Mouse (Mus musculus): ENCODE data around the gene Gins2. TPM values are rescaled to one million over a fixed set of nuclear protein-coding genes. Genes with fewer than 3 reads are reported as not detected.

The Gins2 gene
- total and polyA plus RNA-seq, 3 experiments: 39.6 to 150 (median 49.3) TPM

GRCm38 (mm10) chr8:120535452-120536305 lies 53.4 kb downstream of the Gins2 start:
- TF ChIP-seq MEF2A (IDR thresholded peaks at IDR 0.05; ENCODE audit: extremely low read depth, insufficient replicate concordance, low read depth, low read length, poor library complexity, severe bottlenecking) (no peak), SIN3A (IDR thresholded peaks at IDR 0.05; ENCODE audit: low read length) (peak; percentile 5; the same call in 1 of the 2 replicates), MXI1 (IDR thresholded peaks at IDR 0.05; ENCODE audit: low read depth, low read length) (peak; percentile 8), GABPA (IDR thresholded peaks at IDR 0.05; ENCODE audit: low read depth, low read length) (no peak), MAZ (IDR thresholded peaks at IDR 0.05; ENCODE audit: low read depth, low read length) (peak; percentile 18; the same call in 1 of the 2 replicates)
- Histone ChIP-seq H3K27ac (ENCODE audit: control insufficient read depth, low read depth, low read length) (peak overlapping the region; percentile 87), H3K9ac (ENCODE audit: control insufficient read depth, low read depth, low read length, poor library complexity, severe bottlenecking) (peak overlapping the region; percentile 81), H3K4me3 (ENCODE audit: control insufficient read depth in 1 of 2, insufficient read depth in 1 of 2, low read depth in 2 of 2, low read length in 2 of 2) (peak overlapping the region; percentile 53 to 59), H3K27me3 (ENCODE audit: control insufficient read depth in 1 of 2, insufficient read depth in 2 of 2, low read length in 2 of 2) (no peaks in the 10 kb centered on the region), H3K9me3 (replicated peaks; ENCODE audit: insufficient read depth, low read length) (no peaks in the 10 kb centered on the region), H3K4me1 (ENCODE audit: control insufficient read depth in 1 of 2, insufficient read depth in 2 of 2, low read length in 2 of 2) (peaks cover 4 to 29% of the 10 kb centered on the region in 2 experiments), H3K36me3 (ENCODE audit: control insufficient read depth in 1 of 2, insufficient read depth in 2 of 2, low read length in 2 of 2) (peaks cover 3 to 30% of the 10 kb centered on the region in 2 experiments; a peak in 3 of 4 replicates), H3K79me2 (ENCODE audit: control insufficient read depth, insufficient read depth, low read length, poor library complexity) (peaks cover 91% of the 10 kb centered on the region)
- DNase-seq (ENCODE audit: low read depth, low spot score): peak; percentile 60

GRCm38 (mm10) chr8:120534504-120535368 lies 54.4 kb downstream of the Gins2 start:
- DNase-seq (ENCODE audit: low read depth, low spot score): peak; percentile 87
- Histone ChIP-seq H3K4me1 (ENCODE audit: control insufficient read depth in 1 of 2, insufficient read depth in 2 of 2, low read length in 2 of 2) (peaks cover 2 to 22% of the 10 kb centered on the region in 2 experiments), H3K27me3 (ENCODE audit: control insufficient read depth in 1 of 2, insufficient read depth in 2 of 2, low read length in 2 of 2) (no peaks in the 10 kb centered on the region), H3K9ac (ENCODE audit: control insufficient read depth, low read depth, low read length, poor library complexity, severe bottlenecking) (no peak overlapping the region), H3K36me3 (ENCODE audit: control insufficient read depth in 1 of 2, insufficient read depth in 2 of 2, low read length in 2 of 2) (peaks cover 5 to 27% of the 10 kb centered on the region in 2 experiments; a peak in 3 of 4 replicates), H3K27ac (ENCODE audit: control insufficient read depth, low read depth, low read length) (peak overlapping the region; percentile 6; the same call in 1 of the 2 replicates), H3K9me3 (replicated peaks; ENCODE audit: insufficient read depth, low read length) (no peaks in the 10 kb centered on the region), H3K79me2 (ENCODE audit: control insufficient read depth, insufficient read depth, low read length, poor library complexity) (peaks cover 88% of the 10 kb centered on the region), H3K4me3 (ENCODE audit: control insufficient read depth in 1 of 2, insufficient read depth in 1 of 2, low read depth in 2 of 2, low read length in 2 of 2) (no peak overlapping the region)
- TF ChIP-seq SMC3 (IDR thresholded peaks at IDR 0.05; ENCODE audit: low read depth, low read length) (peak; percentile 94), ZNF384 (IDR thresholded peaks at IDR 0.05; ENCODE audit: low read depth, low read length) (peak; percentile 73), HCFC1 (IDR thresholded peaks at IDR 0.05; ENCODE audit: low read depth, low read length) (0 out of 2 replicates have a peak, but pooled peaks have one; percentile 16), USF1 (IDR thresholded peaks at IDR 0.05; ENCODE audit: low read depth, low read length) (no peak), ZMIZ1 (IDR thresholded peaks at IDR 0.05; ENCODE audit: low read depth, low read length) (no peak), ELF1 (IDR thresholded peaks at IDR 0.05; ENCODE audit: low read depth, low read length) (0 out of 2 replicates have a peak, but pooled peaks have one; percentile 30), TCF12 (IDR thresholded peaks at IDR 0.05; ENCODE audit: low read depth, low read length) (peak; percentile 39; the same call in 1 of the 2 replicates), MAX (IDR thresholded peaks at IDR 0.05; ENCODE audit: low read length) (0 out of 2 replicates have a peak, but pooled peaks have one; percentile 19), SIN3A (IDR thresholded peaks at IDR 0.05; ENCODE audit: low read length) (peak; percentile 85), MAZ (IDR thresholded peaks at IDR 0.05; ENCODE audit: low read depth, low read length) (peak; percentile 88; the same call in 1 of the 2 replicates), RAD21 (IDR thresholded peaks at IDR 0.05; ENCODE audit: low read depth, low read length) (peak; percentile 95), MXI1 (IDR thresholded peaks at IDR 0.05; ENCODE audit: low read depth, low read length) (peak; percentile 56; the same call in 1 of the 2 replicates), MYB (IDR thresholded peaks at IDR 0.05; ENCODE audit: low read depth, low read length) (no peak), MYC (IDR thresholded peaks at IDR 0.05; ENCODE audit: low read depth, low read length) (peak; percentile 49; the same call in 1 of the 2 replicates), RCOR1 (IDR thresholded peaks at IDR 0.05; ENCODE audit: low read depth, low read length) (no peak), POLR2AphosphoS5 (IDR thresholded peaks at IDR 0.05; ENCODE audit: borderline replicate concordance, low read depth, low read length) (no peak), MAFK (IDR thresholded peaks at IDR 0.05; ENCODE audit: borderline replicate concordance, low read depth, low read length) (no peak), JUND (IDR thresholded peaks at IDR 0.05; ENCODE audit: low read depth, low read length) (no peak), GATA1 (IDR thresholded peaks at IDR 0.05; ENCODE audit: low read depth, low read length) (no peak), CTCF (IDR thresholded peaks at IDR 0.05 in 2 of 3, conservative IDR thresholded peaks at IDR 0.05 in 1 of 3; ENCODE audit: control insufficient read depth in 1 of 3, insufficient read depth in 1 of 3, low read depth in 2 of 3, low read length in 3 of 3, poor library complexity in 1 of 3, severe bottlenecking in 1 of 3) (peak; percentile 95 to 99 (median 96)), BHLHE40 (IDR thresholded peaks at IDR 0.05; ENCODE audit: borderline replicate concordance, low read depth, low read length) (0 out of 2 replicates have a peak, but pooled peaks have one; percentile 21), ZC3H11A (IDR thresholded peaks at IDR 0.05; ENCODE audit: low read depth, low read length) (peak; percentile 93)
